Mouse (Mus musculus): ENCODE measurements around the gene Necap1.

GRCm38 (mm10) chr6:122919922-122920321 lies 45.6 kb downstream of the Necap1 start:
- TF ChIP-seq CTCF (IDR thresholded peaks at IDR 0.05; ENCODE audit: borderline replicate concordance, insufficient read depth, low read depth, low read length) (no peak), POLR2A (IDR thresholded peaks at IDR 0.05; ENCODE audit: borderline replicate concordance, insufficient read depth, low read length) (no peak)

All from cerebellum, adult 2 months (tissue).